In the genomic region with DNA sequence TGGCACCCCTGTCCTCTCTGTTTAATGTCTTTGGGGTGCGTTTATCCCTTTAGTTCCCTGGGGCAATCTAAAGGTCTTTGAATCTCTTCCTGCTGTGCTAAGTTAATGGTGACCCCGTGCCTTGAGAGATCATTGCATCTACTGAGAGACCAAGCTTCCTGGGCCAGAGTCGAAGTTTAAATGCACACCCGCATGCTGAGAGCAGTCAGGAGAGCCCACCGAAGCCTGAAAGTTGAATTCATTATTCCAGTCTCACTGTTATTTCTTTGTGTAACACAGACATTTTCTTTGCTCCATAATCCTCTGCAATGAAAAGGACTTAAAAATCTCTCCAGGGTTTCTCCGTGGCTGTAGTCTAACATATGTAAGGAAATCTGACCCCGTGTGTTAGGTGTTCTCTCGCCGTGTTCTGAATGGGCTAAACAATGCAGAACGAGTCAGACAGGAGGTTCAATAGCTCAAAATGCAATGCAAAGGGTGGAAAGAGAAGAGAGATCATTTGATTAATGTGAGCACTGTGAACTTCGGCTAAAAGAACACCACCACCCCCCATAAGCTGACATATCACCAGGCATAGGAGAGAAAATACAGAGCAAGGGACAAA, we compare ENCODE assay signal across 12 mouse cellular contexts.
DNase-seq lines count a peak whose midpoint lies in the region; ATAC-seq lines count a peak whose summit lies in the region.
"Had no signal": no experiment of that assay in that cellular context is flagged by ENCODE, and none has a peak within 500 bp of the region (broad histone marks: within the 10 kb centered on the region; RNA-seq: fewer than 3 reads in every experiment).

No protein-coding gene starts in this region.

- no peak for DNase-seq in kidney, adult 11 months
- peak; percentile 41 for DNase-seq in forebrain, embryonic 14.5 days (ENCODE audit: low spot score)
- DNase-seq in testis, postnatal 14 days (ENCODE audit: low spot score) = no peak
- DNase-seq in left cerebral cortex, adult 9 months (ENCODE audit: low spot score in 2 of 2) = no peak
- no peak for DNase-seq in lung, postnatal 4 days
- DNase-seq: cerebellum, adult 11 months; left cerebral cortex, postnatal 4 days; lung, postnatal 36 days; thymus, postnatal 4 days had no signal

- no peak for ATAC-seq in kidney, embryonic 16.5 days (ENCODE audit: low FRiP score, low TSS enrichment)
- ATAC-seq in forebrain, embryonic 14.5 days = peak; percentile 58; the same call in 1 of the 2 replicates
- no peak for ATAC-seq in limb, embryonic 13.5 days (ENCODE audit: low FRiP score, low read depth)
- no peak for ATAC-seq in stomach, embryonic 14.5 days (ENCODE audit: insufficient number of reproducible peaks, insufficient read depth, low FRiP score, low read depth)

- H3K9me3 ChIP-seq in kidney, embryonic 16.5 days (ENCODE audit: low read length) = no peaks in the 10 kb centered on the region
- no peaks in the 10 kb centered on the region for H3K9me3 ChIP-seq in forebrain, embryonic 14.5 days (replicated peaks; ENCODE audit: control insufficient read depth, low read length)
- H3K9me3 ChIP-seq in limb, embryonic 13.5 days = no peaks in the 10 kb centered on the region
- no peaks in the 10 kb centered on the region for H3K9me3 ChIP-seq in stomach, embryonic 14.5 days (ENCODE audit: control insufficient read depth, low read depth, low read length)

- no peak overlapping the region for H3K4me3 ChIP-seq in kidney, embryonic 16.5 days (ENCODE audit: low read length)
- H3K4me3 ChIP-seq in forebrain, embryonic 14.5 days (ENCODE audit: low read depth, low read length) = peak overlapping the region; percentile 30
- no peak overlapping the region for H3K4me3 ChIP-seq in limb, embryonic 13.5 days
- H3K4me3 ChIP-seq in stomach, embryonic 14.5 days (ENCODE audit: low read depth, low read length) = no peak overlapping the region

- no peak overlapping the region for H3K27ac ChIP-seq in kidney, embryonic 16.5 days (ENCODE audit: low read length)
- no peak overlapping the region for H3K27ac ChIP-seq in forebrain, embryonic 14.5 days (ENCODE audit: low read depth, low read length)
- no peak overlapping the region; the same call in 1 of the 2 replicates for H3K27ac ChIP-seq in limb, embryonic 13.5 days
- no peak overlapping the region for H3K27ac ChIP-seq in stomach, embryonic 14.5 days (ENCODE audit: low read length)

- H3K4me1 ChIP-seq in kidney, embryonic 16.5 days (ENCODE audit: insufficient read depth, low read length) = no peaks in the 10 kb centered on the region
- peaks cover 3% of the 10 kb centered on the region; the same call in 1 of the 2 replicates for H3K4me1 ChIP-seq in forebrain, embryonic 14.5 days (ENCODE audit: control insufficient read depth, insufficient read depth, low read length)
- H3K4me1 ChIP-seq in limb, embryonic 13.5 days = peaks cover 11% of the 10 kb centered on the region
- no peaks in the 10 kb centered on the region for H3K4me1 ChIP-seq in stomach, embryonic 14.5 days (ENCODE audit: control insufficient read depth, insufficient read depth, low read length)

- no peaks in the 10 kb centered on the region for H3K36me3 ChIP-seq in kidney, embryonic 16.5 days (ENCODE audit: insufficient read depth, low read length)
- H3K36me3 ChIP-seq in forebrain, embryonic 14.5 days (ENCODE audit: control insufficient read depth, insufficient read depth, low read length) = no peaks in the 10 kb centered on the region
- no peaks in the 10 kb centered on the region for H3K36me3 ChIP-seq in limb, embryonic 13.5 days
- no peaks in the 10 kb centered on the region for H3K36me3 ChIP-seq in stomach, embryonic 14.5 days (ENCODE audit: control insufficient read depth, insufficient read depth, low read length)

- 40% methylated on average over 11 of the region's 11 CpGs for WGBS in kidney, embryonic 16.5 days
- WGBS in forebrain, embryonic 14.5 days = 6% methylated on average over 11 of the region's 11 CpGs
- 27% methylated on average over 11 of the region's 11 CpGs for WGBS in limb, embryonic 13.5 days
- WGBS in stomach, embryonic 14.5 days = 28% methylated on average over 11 of the region's 11 CpGs

- H3K4me2 ChIP-seq in kidney, embryonic 16.5 days (replicated peaks; ENCODE audit: low read depth, low read length) = 0 out of 2 replicates have a peak overlapping the region, but pooled peaks have one; percentile 1
- peak overlapping the region; percentile 59 for H3K4me2 ChIP-seq in forebrain, embryonic 14.5 days (ENCODE audit: low read length)
- H3K4me2 ChIP-seq in limb, embryonic 13.5 days (replicated peaks) = peak overlapping the region; percentile 31
- H3K4me2 ChIP-seq in stomach, embryonic 14.5 days (replicated peaks; ENCODE audit: low read depth, low read length) = peak overlapping the region; percentile 19; the same call in 1 of the 2 replicates

- H3K27me3 ChIP-seq in kidney, embryonic 16.5 days (ENCODE audit: insufficient read depth, low read length) = peaks cover 3% of the 10 kb centered on the region; the same call in 1 of the 2 replicates
- H3K27me3 ChIP-seq in forebrain, embryonic 14.5 days (replicated peaks; ENCODE audit: control insufficient read depth, insufficient read depth, low read length) = no peaks in the 10 kb centered on the region
- no peaks in the 10 kb centered on the region for H3K27me3 ChIP-seq in limb, embryonic 13.5 days
- H3K27me3 ChIP-seq in stomach, embryonic 14.5 days (ENCODE audit: control insufficient read depth, insufficient read depth, low read length) = no peaks in the 10 kb centered on the region

- H3K9ac ChIP-seq in kidney, embryonic 16.5 days (replicated peaks; ENCODE audit: low read length) = no peak overlapping the region
- H3K9ac ChIP-seq in forebrain, embryonic 14.5 days (ENCODE audit: low read length) = peak overlapping the region; percentile 52
- no peak overlapping the region for H3K9ac ChIP-seq in limb, embryonic 13.5 days
- no peak overlapping the region for H3K9ac ChIP-seq in stomach, embryonic 14.5 days (replicated peaks; ENCODE audit: low read depth, low read length)

Comparison
In these comparisons a context has a peak if more than half of its experiments do, and no peak if none do; other contexts are left out.
1. H3K4me2 ChIP-seq: peak in every context shown above with its lines; median percentile 59 in forebrain, embryonic 14.5 days; 31 in limb, embryonic 13.5 days; 19 in stomach, embryonic 14.5 days; 1 in kidney, embryonic 16.5 days.